Mouse (Mus musculus) C2C12 (cell line): ENCODE measurements around the gene Gm37240.

ENCODE experiments used
- CEBPB ChIP-seq: IDR thresholded peaks from one replicate; pipeline ENCODE4 v1.6.1; 2011; ENCODE audit warnings: low read depth, mild to moderate bottlenecking, control low read depth, moderate library complexity
- CTCF ChIP-seq: IDR thresholded peaks from one replicate; pipeline ENCODE4 v1.5.1; 2011; ENCODE audit not compliant: control insufficient read depth, insufficient read depth, insufficient read length
- FOSL1 ChIP-seq: IDR thresholded peaks from one replicate; pipeline ENCODE4 v1.8.0; 2011; ENCODE audit warnings: mild to moderate bottlenecking, low read length; ENCODE audit not compliant: poor library complexity, insufficient read depth, severe bottlenecking
- MAX ChIP-seq: IDR thresholded peaks from one replicate; pipeline ENCODE4 v1.6.1; 2011; ENCODE audit warnings: mild to moderate bottlenecking, control low read depth
- MYOD1 ChIP-seq: IDR thresholded peaks from one replicate; pipeline ENCODE4 v1.6.1; 2011; ENCODE audit warnings: low read depth; ENCODE audit not compliant: control insufficient read depth, insufficient read length
- MYOG ChIP-seq: IDR thresholded peaks from one replicate; pipeline ENCODE4 v1.6.1; 2011; ENCODE audit not compliant: control insufficient read depth, insufficient read length; ENCODE audit errors: extremely low read depth
- USF1 ChIP-seq: IDR thresholded peaks from one replicate; pipeline ENCODE4 v1.6.1; 2011; ENCODE audit warnings: low read depth, mild to moderate bottlenecking, control low read depth, moderate library complexity

GRCm38 (mm10) chr3:85174542-85175469 is 712.5 kb downstream of the Gm37240 start:
- TF ChIP-seq CTCF (no peak), MAX (no peak), CEBPB (no peak), USF1 (no peak), MYOD1 (no peak), FOSL1 (no peak), MYOG (no peak)
